Mouse (Mus musculus) embryonic fibroblast, embryonic 13.5 days (primary cell): ENCODE results near the gene Wdr18. TPM values are rescaled to one million over a fixed set of nuclear protein-coding genes. Genes with fewer than 3 reads are reported as not detected.

Source experiments
- H3K27ac ChIP-seq: 2 replicates; pipeline ENCODE4 v1.5.1; 2012; ENCODE audit warnings: low read length, control low read depth, inconsistent platforms; ENCODE audit not compliant: insufficient read depth
- H3K4me1 ChIP-seq: 2 replicates; pipeline ENCODE4 v1.6.1; 2011; ENCODE audit warnings: low read length; ENCODE audit not compliant: control insufficient read depth, insufficient read depth
- H3K4me3 ChIP-seq: 2 replicates; pipeline ENCODE4 v1.5.1; 2011; ENCODE audit warnings: mild to moderate bottlenecking, control low read depth, low read length; ENCODE audit not compliant: insufficient read depth
- CTCF ChIP-seq: IDR thresholded peaks from 2 replicates; pipeline ENCODE4 v1.5.1; 2011; ENCODE audit warnings: mild to moderate bottlenecking, control low read depth, low read length, moderate library complexity, borderline replicate concordance; ENCODE audit not compliant: insufficient read depth
- POLR2A ChIP-seq: IDR thresholded peaks from 2 replicates; pipeline ENCODE4 v1.6.1; 2011; ENCODE audit warnings: low read depth, mild to moderate bottlenecking, control low read depth, low read length, moderate library complexity
- polyA plus RNA-seq: library from polyadenylated mRNA; stranded (reverse); fragments of >200 nt; gene quantifications from 2 replicates; pipeline ENCODE4 v1.2.4, GENCODE M21; 2011; ENCODE audit warnings: low read depth; ENCODE audit not compliant: missing spikeins, insufficient read length

The Wdr18 gene
- polyA plus RNA-seq, 1 experiment: 29.3 TPM

- Histone ChIP-seq H3K4me3 (no peak overlapping the region), H3K4me1 (no peaks in the 10 kb centered on the region), H3K27ac (no peak overlapping the region)
- TF ChIP-seq POLR2A (no peak), CTCF (no peak)
These were observed 14.7 kb downstream of the Wdr18 start for GRCm38 (mm10) chr10:79974668-79975067.

GRCm38 (mm10) chr10:79976071-79976721 is 16.2 kb downstream of the Wdr18 start:
- H3K4me1 ChIP-seq: no peaks in the 10 kb centered on the region
- TF ChIP-seq CTCF (no peak), POLR2A (no peak)
- no peak overlapping the region for H3K27ac ChIP-seq
- no peak overlapping the region for H3K4me3 ChIP-seq

- TF ChIP-seq CTCF (no peak), POLR2A (no peak)
- Histone ChIP-seq H3K27ac (no peak overlapping the region), H3K4me3 (no peak overlapping the region)
These were observed 16.8 kb downstream of the Wdr18 start for GRCm38 (mm10) chr10:79976722-79977107.

DNA sequence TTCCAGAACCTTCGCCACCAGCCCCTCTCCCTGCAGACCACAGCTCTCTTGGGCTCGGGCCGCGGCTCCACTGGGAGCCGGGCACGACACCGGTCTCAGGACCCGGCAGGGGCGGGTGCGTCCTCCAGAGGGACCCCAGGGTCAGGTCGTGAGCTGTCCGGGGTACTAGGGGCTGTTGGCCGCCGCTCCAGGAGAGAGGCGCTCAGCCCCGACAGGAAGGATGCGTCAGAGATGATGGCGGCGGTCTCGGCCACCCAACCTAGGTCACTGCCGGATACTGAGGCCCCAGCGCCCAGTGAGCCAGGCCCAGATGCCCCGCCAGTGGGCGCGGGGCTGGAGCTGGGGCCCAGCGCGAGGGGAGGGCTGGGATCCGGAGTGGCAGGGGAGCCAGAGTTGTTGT is 17.4 kb downstream of the Wdr18 start:
- H3K27ac ChIP-seq: no peak overlapping the region
- H3K4me1 ChIP-seq: no peaks in the 10 kb centered on the region; the same call in 1 of the 2 replicates
- H3K4me3 ChIP-seq: no peak overlapping the region
- TF ChIP-seq CTCF (no peak), POLR2A (no peak)

More at GRCm38 (mm10) chr10:79976722-79977107, 16.8 kb downstream of the Wdr18 start:
- no peaks in the 10 kb centered on the region; the same call in 1 of the 2 replicates for H3K4me1 ChIP-seq

DNA sequence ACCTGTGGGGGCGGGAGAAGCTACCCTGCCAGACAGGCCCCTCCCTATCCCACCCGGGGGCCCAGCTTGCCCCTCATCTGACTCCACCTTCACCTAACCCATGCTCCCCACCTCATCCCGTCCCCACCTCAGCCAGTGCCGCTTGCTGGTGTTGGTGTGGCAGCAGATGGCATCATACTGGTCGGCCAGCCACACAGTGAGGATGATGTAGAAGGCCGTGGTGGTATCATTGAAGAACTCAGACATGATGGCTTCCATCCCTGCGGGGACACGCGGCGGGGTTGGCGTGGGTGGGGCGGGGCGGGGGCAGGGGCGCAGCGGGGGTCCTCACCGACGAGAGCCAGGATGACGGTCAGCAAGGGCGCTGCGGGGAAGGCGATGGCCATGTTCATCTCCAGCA is 18.1 kb downstream of the Wdr18 start:
- no peaks in the 10 kb centered on the region; the same call in 1 of the 2 replicates for H3K4me1 ChIP-seq
- TF ChIP-seq POLR2A (no peak), CTCF (no peak)
- no peak overlapping the region for H3K4me3 ChIP-seq
- H3K27ac ChIP-seq: no peak overlapping the region

DNA sequence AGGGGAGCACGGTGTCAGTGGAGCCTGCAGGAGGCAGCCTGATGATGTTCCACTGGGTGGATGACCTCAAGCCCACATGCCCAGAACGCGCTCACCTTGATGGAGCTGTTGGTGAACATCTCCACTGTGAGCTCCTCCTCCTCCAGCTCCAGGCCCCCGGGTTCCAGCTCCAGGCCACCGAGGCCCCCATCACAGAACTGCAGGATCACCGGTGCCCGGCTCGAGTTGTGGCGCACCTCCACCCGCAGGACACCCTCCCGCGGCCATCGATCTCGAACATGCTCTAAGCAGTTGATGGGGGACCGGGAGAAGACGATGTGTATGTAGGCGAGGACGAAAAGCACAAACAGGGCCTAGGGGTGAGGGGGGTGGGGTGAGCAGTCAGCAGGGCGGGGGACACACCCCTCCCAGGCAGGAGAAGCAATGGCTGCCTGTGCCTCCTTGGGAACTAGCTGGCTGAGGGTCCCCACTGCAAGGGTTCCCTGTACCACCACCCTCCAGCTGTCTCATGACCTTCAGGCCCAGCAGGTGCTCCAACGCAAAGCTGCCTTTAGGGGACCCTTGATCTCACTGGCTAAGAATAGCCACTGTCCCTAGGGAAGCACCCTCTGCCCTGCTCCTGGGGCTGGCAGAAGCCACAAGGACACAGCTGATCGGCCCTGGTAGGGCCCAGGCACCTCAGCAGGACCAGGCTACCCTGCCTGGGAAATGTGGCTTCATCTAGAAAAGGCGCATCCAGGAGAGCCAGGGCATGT is 19.6 kb downstream of the Wdr18 start:
- Histone ChIP-seq H3K4me1 (no peaks in the 10 kb centered on the region; the same call in 1 of the 2 replicates), H3K27ac (no peak overlapping the region), H3K4me3 (no peak overlapping the region)
- no peak for TF ChIP-seq POLR2A
- TF ChIP-seq CTCF: no peak

DNA sequence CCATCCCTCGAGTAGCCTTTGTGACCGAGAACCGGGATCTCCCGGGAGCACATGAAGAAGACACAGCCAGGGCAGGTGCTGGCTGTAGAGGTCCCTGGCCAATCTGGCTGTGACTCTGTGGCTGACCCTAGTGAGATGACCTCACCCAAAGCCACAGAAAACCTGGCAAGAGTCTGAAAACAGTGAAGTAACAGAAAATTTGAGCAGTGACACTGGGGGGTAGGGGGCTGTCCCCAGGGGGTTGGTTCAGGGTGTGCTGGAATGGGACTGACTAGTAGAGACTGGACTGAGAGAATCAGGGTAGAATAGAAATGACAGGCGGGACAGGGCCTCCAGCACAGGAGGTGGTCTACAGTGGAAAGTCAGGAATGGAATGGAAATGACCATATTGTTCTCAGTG is 23.3 kb downstream of the Wdr18 start:
- peak overlapping the region; percentile 90 for H3K4me3 ChIP-seq
- no peak for TF ChIP-seq CTCF
- peaks cover 2% of the 10 kb centered on the region; the same call in 1 of the 2 replicates for H3K4me1 ChIP-seq
- H3K27ac ChIP-seq: no peak overlapping the region

GRCm38 (mm10) chr10:79983670-79984069 is 23.7 kb downstream of the Wdr18 start:
- peaks cover 2% of the 10 kb centered on the region; the same call in 1 of the 2 replicates for H3K4me1 ChIP-seq
- TF ChIP-seq CTCF (no peak), POLR2A (no peak)

GRCm38 (mm10) chr10:79984195-79984816 is 24.4 kb downstream of the Wdr18 start, which contains the start of gene Tmem259:
TSS of gene Tmem259 (minus strand) at chr10:79984330.
- H3K4me3 ChIP-seq: peak within 1 kb of the TSS; percentile 90
- peaks cover 2% of the 10 kb centered on the region; the same call in 1 of the 2 replicates for H3K4me1 ChIP-seq
- TF ChIP-seq POLR2A (peak; percentile 40; the same call in 1 of the 2 replicates), CTCF (no peak)
- H3K27ac ChIP-seq: peak within 1 kb of the TSS; percentile 99

More at GRCm38 (mm10) chr10:79983670-79984069, 23.7 kb downstream of the Wdr18 start:
- Histone ChIP-seq H3K4me3 (peak overlapping the region; percentile 90), H3K27ac (peak overlapping the region; percentile 28)

DNA sequence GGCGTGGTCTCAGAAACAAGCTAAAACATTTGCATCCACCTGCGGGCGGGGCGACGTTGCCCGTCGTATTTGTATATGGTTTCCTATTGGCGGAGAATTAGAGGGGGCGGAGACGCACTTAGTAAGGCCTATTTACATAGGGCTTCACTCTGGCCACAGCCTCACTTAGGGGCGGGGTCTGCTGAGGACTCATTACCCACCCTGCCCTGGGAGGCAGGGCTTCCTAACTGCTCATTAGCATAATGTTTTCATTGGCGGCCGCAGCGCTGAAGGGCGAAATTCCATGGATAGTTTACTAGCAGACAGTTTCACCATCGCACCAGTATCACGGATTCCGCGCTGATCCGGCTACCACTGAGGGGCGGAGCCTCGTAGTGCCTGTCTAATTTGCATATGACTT is 24.9 kb downstream of the Wdr18 start:
- H3K4me1 ChIP-seq: peaks cover 2% of the 10 kb centered on the region; the same call in 1 of the 2 replicates

More for the DNA sequence above, 24.9 kb downstream of the Wdr18 start:
- TF ChIP-seq CTCF: no peak
- peak; percentile 35 for TF ChIP-seq POLR2A
- Histone ChIP-seq H3K4me3 (peak overlapping the region; percentile 73), H3K27ac (peak overlapping the region; percentile 99)
